Mouse (Mus musculus): ENCODE measurements around the gene Akr1c14.

- TF ChIP-seq CTCF (IDR thresholded peaks at IDR 0.05; ENCODE audit: insufficient read depth, low read depth, low read length): no peak
- TF ChIP-seq POLR2A (IDR thresholded peaks at IDR 0.05; ENCODE audit: insufficient read depth, low read depth, low read length): no peak
Observed at GRCm38 (mm10) chr13:4101691-4102090, 52.9 kb downstream of the Akr1c14 start.
